ENCODE assay signal across 9 mouse cellular contexts in the genomic region with DNA sequence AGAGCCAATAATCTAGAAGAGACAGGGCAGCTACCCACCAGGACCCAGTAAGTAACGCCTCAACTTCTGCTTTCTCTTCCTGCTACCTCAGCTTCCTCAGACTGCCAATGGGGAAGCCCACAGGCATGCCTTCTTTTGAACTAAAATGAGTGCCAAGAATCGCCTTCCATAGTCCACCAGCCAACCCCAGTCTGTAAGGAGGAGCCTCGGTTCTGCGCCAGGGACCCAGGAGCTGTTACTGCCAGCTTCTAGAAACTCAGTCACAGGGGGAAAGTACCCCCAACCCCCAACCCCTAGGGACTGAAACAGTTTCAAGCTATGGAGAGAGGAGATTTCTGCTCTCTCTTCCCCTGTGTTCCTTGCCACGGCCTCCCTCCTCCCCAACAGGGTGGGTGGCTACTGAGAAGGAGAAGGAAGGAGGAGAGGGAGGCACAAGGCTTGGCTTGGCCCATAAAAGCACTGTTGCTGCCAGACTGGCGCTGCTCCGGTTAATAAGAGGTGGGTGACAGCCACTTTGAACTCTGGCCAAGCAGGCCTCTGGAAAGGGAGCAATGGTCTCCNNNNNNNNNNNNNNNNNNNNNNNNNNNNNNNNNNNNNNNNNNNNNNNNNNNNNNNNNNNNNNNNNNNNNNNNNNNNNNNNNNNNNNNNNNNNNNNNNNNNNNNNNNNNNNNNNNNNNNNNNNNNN. TPM values are rescaled to one million over a fixed set of nuclear protein-coding genes. Genes with fewer than 3 reads are reported as not detected.
DNase-seq lines count a peak whose midpoint lies in the region; ATAC-seq lines count a peak whose summit lies in the region.
"Had no signal": no experiment of that assay in that cellular context is flagged by ENCODE, and none has a peak within 500 bp of the region (broad histone marks: within the 10 kb centered on the region; RNA-seq: fewer than 3 reads in every experiment).

No protein-coding gene starts in this region.

- no peak overlapping the region for H3K4me3 ChIP-seq in liver, embryonic 11.5 days (ENCODE audit: low read depth, low read length)
- no peak overlapping the region for H3K4me3 ChIP-seq in midbrain, embryonic 16.5 days (ENCODE audit: low read depth, low read length)

- 61% methylated on average over 7 of the region's 7 CpGs for WGBS in liver, embryonic 11.5 days
- WGBS in midbrain, embryonic 16.5 days = 77% methylated on average over 6 of the region's 7 CpGs

- no peaks in the 10 kb centered on the region for H3K9me3 ChIP-seq in liver, embryonic 11.5 days (ENCODE audit: control insufficient read depth, low read length)
- H3K9me3 ChIP-seq in midbrain, embryonic 16.5 days (replicated peaks; ENCODE audit: control insufficient read depth, low read length, poor library complexity, severe bottlenecking) = no peaks in the 10 kb centered on the region
- H3K9me3 ChIP-seq: embryonic facial prominence, embryonic 12.5 days had no signal

- no peak for ATAC-seq in liver, embryonic 11.5 days (replicated peaks; ENCODE audit: low FRiP score)
- peak; percentile 19; the same call in 1 of the 2 replicates for ATAC-seq in midbrain, embryonic 16.5 days

- no peaks in the 10 kb centered on the region for H3K27me3 ChIP-seq in liver, embryonic 11.5 days (replicated peaks; ENCODE audit: control insufficient read depth, insufficient read depth, low read length)
- H3K27me3 ChIP-seq in midbrain, embryonic 16.5 days (ENCODE audit: control insufficient read depth, insufficient read depth, low read depth, low read length) = peaks cover 3% of the 10 kb centered on the region; the same call in 1 of the 2 replicates

- DNase-seq in right cerebral cortex, postnatal 10 days (ENCODE audit: low spot score in 2 of 2) = peak; percentile 79 to 80
- DNase-seq in right cerebral cortex, adult 18-20 months = no peak
- peak; percentile 75 to 76 for DNase-seq in cerebellum, postnatal 14 days
- DNase-seq in heart, postnatal 36 days = peak; percentile 55 to 68
- no peak for DNase-seq in liver, embryonic 11.5 days (ENCODE audit: low spot score)
- no peak for DNase-seq in thymus, postnatal 0 days (ENCODE audit: low spot score)
- no peak for DNase-seq in gastrocnemius, postnatal 25 days

- peak overlapping the region; percentile 42 for H3K9ac ChIP-seq in liver, embryonic 11.5 days (ENCODE audit: low read depth, low read length)
- no peak overlapping the region; the same call in 1 of the 2 replicates for H3K9ac ChIP-seq in midbrain, embryonic 16.5 days (ENCODE audit: low read depth, low read length)
- H3K9ac ChIP-seq: embryonic facial prominence, embryonic 12.5 days had no signal

- H3K27ac ChIP-seq in liver, embryonic 11.5 days (ENCODE audit: low read depth, low read length) = peak overlapping the region; percentile 46; the same call in 1 of the 2 replicates
- peak overlapping the region; percentile 67 for H3K27ac ChIP-seq in midbrain, embryonic 16.5 days (ENCODE audit: low read length)
- H3K27ac ChIP-seq: embryonic facial prominence, embryonic 12.5 days had no signal

- H3K4me1 ChIP-seq in liver, embryonic 11.5 days (replicated peaks; ENCODE audit: control insufficient read depth, insufficient read depth, low read length) = peaks cover 13% of the 10 kb centered on the region
- H3K4me1 ChIP-seq in midbrain, embryonic 16.5 days (ENCODE audit: control insufficient read depth, insufficient read depth, low read length) = peaks cover 15% of the 10 kb centered on the region

- intact Hi-C loops in heart, postnatal 36 days (cut with DNase I) = loop anchor here (2.0 to 5.0 kb wide), 2 partner anchors 17 to 103 kb away; no protein-coding TSS in a partner anchor

- no peaks in the 10 kb centered on the region for H3K36me3 ChIP-seq in liver, embryonic 11.5 days (ENCODE audit: control insufficient read depth, insufficient read depth, low read length)
- H3K36me3 ChIP-seq in midbrain, embryonic 16.5 days (ENCODE audit: control insufficient read depth, insufficient read depth, low read length) = no peaks in the 10 kb centered on the region
- H3K36me3 ChIP-seq: embryonic facial prominence, embryonic 12.5 days had no signal

- peak overlapping the region; percentile 83 for H3K4me2 ChIP-seq in liver, embryonic 11.5 days
- H3K4me2 ChIP-seq in midbrain, embryonic 16.5 days (ENCODE audit: low read length) = peak overlapping the region; percentile 54

RNA-seq across cellular contexts. Expression of a gene that starts 0.9 kb away (rescaled TPM):
- total RNA-seq in heart, postnatal 36 days (2021) = 10 to 100 TPM; 87.2 to 94.6 TPM
- polyA plus RNA-seq in liver, embryonic 11.5 days (2014; fragmentation: Nextera tagmentation; extraction: Ambion mirVana) = 151 and 153 TPM in 2 replicates
- 313 and 332 TPM in 2 replicates for polyA plus RNA-seq in midbrain, embryonic 16.5 days (2015; fragmentation: Nextera tagmentation; extraction: Ambion mirVana)
- 152 and 155 TPM in 2 replicates for polyA plus RNA-seq in thymus, postnatal 0 days (2015; fragmentation: Nextera tagmentation; extraction: Ambion mirVana)
- 10 to 100 TPM; 56.1 to 56.5 TPM for total RNA-seq in gastrocnemius, postnatal 25 days (2021)

RNA-seq across cellular contexts. Expression of a gene that starts 1.5 kb away (rescaled TPM):
- total RNA-seq in heart, postnatal 36 days (2021) = 1 to 10 TPM; 2.4 to 2.5 TPM
- 21.9 and 25.4 TPM in 2 replicates for polyA plus RNA-seq in liver, embryonic 11.5 days (2014; fragmentation: Nextera tagmentation; extraction: Ambion mirVana)
- 10.7 and 11.8 TPM in 2 replicates for polyA plus RNA-seq in midbrain, embryonic 16.5 days (2015; fragmentation: Nextera tagmentation; extraction: Ambion mirVana)
- polyA plus RNA-seq in thymus, postnatal 0 days (2015; fragmentation: Nextera tagmentation; extraction: Ambion mirVana) = 7.5 and 8.1 TPM in 2 replicates
- 1 to 10 TPM; 1.0 to 1.2 TPM for total RNA-seq in gastrocnemius, postnatal 25 days (2021)

RNA-seq across cellular contexts. Expression of a gene that starts 10.7 kb away (rescaled TPM):
- under 1 TPM; 0.33 to 0.50 TPM for total RNA-seq in heart, postnatal 36 days (2021)
- 0.87 and 1.5 TPM in 2 replicates for polyA plus RNA-seq in liver, embryonic 11.5 days (2014; fragmentation: Nextera tagmentation; extraction: Ambion mirVana)
- polyA plus RNA-seq in midbrain, embryonic 16.5 days (2015; fragmentation: Nextera tagmentation; extraction: Ambion mirVana) = 1.4 and 2.7 TPM in 2 replicates
- 1.1 and 1.5 TPM in 2 replicates for polyA plus RNA-seq in thymus, postnatal 0 days (2015; fragmentation: Nextera tagmentation; extraction: Ambion mirVana)
- under 1 TPM; 0.33 to 0.38 TPM for total RNA-seq in gastrocnemius, postnatal 25 days (2021)

RNA-seq across cellular contexts. Expression of a gene that starts 11.4 kb away (rescaled TPM):
- total RNA-seq in heart, postnatal 36 days (2021) = 1 to 10 TPM; 4.2 to 4.4 TPM
- polyA plus RNA-seq in liver, embryonic 11.5 days (2014; fragmentation: Nextera tagmentation; extraction: Ambion mirVana) = 15.7 and 16.4 TPM in 2 replicates
- 49.5 and 51.3 TPM in 2 replicates for polyA plus RNA-seq in midbrain, embryonic 16.5 days (2015; fragmentation: Nextera tagmentation; extraction: Ambion mirVana)
- polyA plus RNA-seq in thymus, postnatal 0 days (2015; fragmentation: Nextera tagmentation; extraction: Ambion mirVana) = 8.3 and 9.1 TPM in 2 replicates
- total RNA-seq in gastrocnemius, postnatal 25 days (2021) = 1 to 10 TPM; 2.9 TPM

RNA-seq across cellular contexts. Expression of a gene that starts 12.5 kb away (rescaled TPM):
- 1 to 10 TPM in 1 of 2 experiments, under 1 TPM in 1; 0.57 to 1.3 TPM for total RNA-seq in heart, postnatal 36 days (2021)
- 11.9 and 12.4 TPM in 2 replicates for polyA plus RNA-seq in liver, embryonic 11.5 days (2014; fragmentation: Nextera tagmentation; extraction: Ambion mirVana)
- polyA plus RNA-seq in midbrain, embryonic 16.5 days (2015; fragmentation: Nextera tagmentation; extraction: Ambion mirVana) = 129 and 146 TPM in 2 replicates
- polyA plus RNA-seq in thymus, postnatal 0 days (2015; fragmentation: Nextera tagmentation; extraction: Ambion mirVana) = 4.6 and 5.3 TPM in 2 replicates
- under 1 TPM; 0.28 to 0.54 TPM for total RNA-seq in gastrocnemius, postnatal 25 days (2021)

Comparison
In these comparisons a context has a peak if more than half of its experiments do, and no peak if none do; other contexts are left out.
1. DNase-seq: peak in right cerebral cortex, postnatal 10 days (2 of 2), cerebellum, postnatal 14 days (2 of 2) and heart, postnatal 36 days (2 of 2); none in right cerebral cortex, adult 18-20 months (single experiment), liver, embryonic 11.5 days (single experiment), thymus, postnatal 0 days (single experiment) and gastrocnemius, postnatal 25 days (single experiment).